Mouse (Mus musculus): ENCODE measurements at regions not wholly inside any gene's neighbourhood (a gene's known extent, or its start where the extent isn't known, plus 50 kb on each side); places are given as distances from the start of the nearest gene placed in this dataset.

GRCm38 (mm10) chr14:46277832-46278611 lies 101.2 kb upstream of the Gm15217 start:
- ATAC-seq (ENCODE audit: low FRiP score) (no peak), DNase-seq (ENCODE audit: low spot score) (no peak)
- H3K9me3 ChIP-seq (ENCODE audit: control insufficient read depth, low read length) = no peaks in the 10 kb centered on the region
- no peak overlapping the region for H3K9ac ChIP-seq
- H3K27me3 ChIP-seq (ENCODE audit: control insufficient read depth, insufficient read depth, low read length) = no peaks in the 10 kb centered on the region
- no peak overlapping the region for H3K4me3 ChIP-seq (replicated peaks; ENCODE audit: low read length)
- no peak overlapping the region for H3K4me2 ChIP-seq (replicated peaks)
- H3K27ac ChIP-seq = no peak overlapping the region
- H3K36me3 ChIP-seq (replicated peaks; ENCODE audit: control insufficient read depth, insufficient read depth) = no peaks in the 10 kb centered on the region
- H3K4me1 ChIP-seq (replicated peaks; ENCODE audit: control insufficient read depth, insufficient read depth, low read length) = no peaks in the 10 kb centered on the region
- WGBS = 92% methylated on average over 9 of the region's 9 CpGs

- DNase-seq (ENCODE audit: low spot score) (no peak), ATAC-seq (ENCODE audit: low FRiP score) (no peak)
- Histone ChIP-seq H3K4me3 (replicated peaks; ENCODE audit: low read length) (no peak overlapping the region), H3K36me3 (replicated peaks; ENCODE audit: control insufficient read depth, insufficient read depth) (no peaks in the 10 kb centered on the region), H3K4me2 (replicated peaks) (no peak overlapping the region), H3K9me3 (ENCODE audit: control insufficient read depth, low read length) (no peaks in the 10 kb centered on the region), H3K4me1 (replicated peaks; ENCODE audit: control insufficient read depth, insufficient read depth, low read length) (no peaks in the 10 kb centered on the region), H3K27ac (no peak overlapping the region), H3K27me3 (ENCODE audit: control insufficient read depth, insufficient read depth, low read length) (no peaks in the 10 kb centered on the region), H3K9ac (no peak overlapping the region)
- 59% methylated on average over 2 of the region's 2 CpGs for WGBS
Observed at GRCm38 (mm10) chr14:46292398-46292797, 86.8 kb upstream of the Gm15217 start.

GRCm38 (mm10) chr14:46296275-46296674 lies 82.9 kb upstream of the Gm15217 start:
- ATAC-seq (ENCODE audit: low FRiP score) (no peak), DNase-seq (ENCODE audit: low spot score) (no peak)
- no peak overlapping the region for H3K9ac ChIP-seq
- H3K27ac ChIP-seq = no peak overlapping the region
- H3K4me2 ChIP-seq (replicated peaks) = no peak overlapping the region
- H3K4me1 ChIP-seq (replicated peaks; ENCODE audit: control insufficient read depth, insufficient read depth, low read length) = no peaks in the 10 kb centered on the region
- no peaks in the 10 kb centered on the region for H3K36me3 ChIP-seq (replicated peaks; ENCODE audit: control insufficient read depth, insufficient read depth)
- H3K27me3 ChIP-seq (ENCODE audit: control insufficient read depth, insufficient read depth, low read length) = no peaks in the 10 kb centered on the region
- no peaks in the 10 kb centered on the region for H3K9me3 ChIP-seq (ENCODE audit: control insufficient read depth, low read length)
- no peak overlapping the region for H3K4me3 ChIP-seq (replicated peaks; ENCODE audit: low read length)

GRCm38 (mm10) chr14:46300546-46300945 lies 78.7 kb upstream of the Gm15217 start:
- 82% methylated on average over 1 of the region's 1 CpGs for WGBS

GRCm38 (mm10) chr14:46302601-46303000 lies 76.6 kb upstream of the Gm15217 start:
- no peaks in the 10 kb centered on the region for H3K27me3 ChIP-seq (ENCODE audit: control insufficient read depth, insufficient read depth, low read length)
- H3K27ac ChIP-seq = no peak overlapping the region
- no peak overlapping the region for H3K9ac ChIP-seq
- DNase-seq (ENCODE audit: low spot score) = no peak
- 89% methylated on average over 2 of the region's 2 CpGs for WGBS
- H3K36me3 ChIP-seq (replicated peaks; ENCODE audit: control insufficient read depth, insufficient read depth) = no peaks in the 10 kb centered on the region
- no peaks in the 10 kb centered on the region for H3K4me1 ChIP-seq (replicated peaks; ENCODE audit: control insufficient read depth, insufficient read depth, low read length)
- no peak overlapping the region for H3K4me2 ChIP-seq (replicated peaks)
- no peaks in the 10 kb centered on the region for H3K9me3 ChIP-seq (ENCODE audit: control insufficient read depth, low read length)
- no peak overlapping the region for H3K4me3 ChIP-seq (replicated peaks; ENCODE audit: low read length)
- no peak for ATAC-seq (ENCODE audit: low FRiP score)

More at GRCm38 (mm10) chr14:46300546-46300945, 78.7 kb upstream of the Gm15217 start:
- H3K4me3 ChIP-seq (replicated peaks; ENCODE audit: low read length) = no peak overlapping the region
- H3K27ac ChIP-seq = no peak overlapping the region
- H3K27me3 ChIP-seq (ENCODE audit: control insufficient read depth, insufficient read depth, low read length) = no peaks in the 10 kb centered on the region
- DNase-seq (ENCODE audit: low spot score) (no peak), ATAC-seq (ENCODE audit: low FRiP score) (no peak)
- H3K4me1 ChIP-seq (replicated peaks; ENCODE audit: control insufficient read depth, insufficient read depth, low read length) = no peaks in the 10 kb centered on the region
- H3K9me3 ChIP-seq (ENCODE audit: control insufficient read depth, low read length) = no peaks in the 10 kb centered on the region
- H3K4me2 ChIP-seq (replicated peaks) = no peak overlapping the region
- no peak overlapping the region for H3K9ac ChIP-seq
- no peaks in the 10 kb centered on the region for H3K36me3 ChIP-seq (replicated peaks; ENCODE audit: control insufficient read depth, insufficient read depth)

GRCm38 (mm10) chr14:46305267-46305666 lies 73.9 kb upstream of the Gm15217 start:
- Histone ChIP-seq H3K4me2 (replicated peaks) (no peak overlapping the region), H3K27me3 (ENCODE audit: control insufficient read depth, insufficient read depth, low read length) (no peaks in the 10 kb centered on the region), H3K4me3 (replicated peaks; ENCODE audit: low read length) (no peak overlapping the region), H3K9me3 (ENCODE audit: control insufficient read depth, low read length) (no peaks in the 10 kb centered on the region), H3K36me3 (replicated peaks; ENCODE audit: control insufficient read depth, insufficient read depth) (no peaks in the 10 kb centered on the region), H3K27ac (no peak overlapping the region), H3K4me1 (replicated peaks; ENCODE audit: control insufficient read depth, insufficient read depth, low read length) (no peaks in the 10 kb centered on the region), H3K9ac (no peak overlapping the region)
- whole genome bisulfite sequencing = 75% methylated on average over 4 of the region's 4 CpGs
- DNase-seq (ENCODE audit: low spot score) (no peak), ATAC-seq (ENCODE audit: low FRiP score) (no peak)

- Histone ChIP-seq H3K27ac (no peak overlapping the region), H3K4me2 (replicated peaks) (no peak overlapping the region), H3K4me3 (replicated peaks; ENCODE audit: low read length) (no peak overlapping the region), H3K9me3 (ENCODE audit: control insufficient read depth, low read length) (no peaks in the 10 kb centered on the region), H3K36me3 (replicated peaks; ENCODE audit: control insufficient read depth, insufficient read depth) (no peaks in the 10 kb centered on the region), H3K27me3 (ENCODE audit: control insufficient read depth, insufficient read depth, low read length) (no peaks in the 10 kb centered on the region), H3K4me1 (replicated peaks; ENCODE audit: control insufficient read depth, insufficient read depth, low read length) (no peaks in the 10 kb centered on the region), H3K9ac (no peak overlapping the region)
- DNase-seq (ENCODE audit: low spot score) (no peak), ATAC-seq (ENCODE audit: low FRiP score) (no peak)
- WGBS = 79% methylated on average over 4 of the region's 4 CpGs
Observed at GRCm38 (mm10) chr14:46313064-46313463, 66.2 kb upstream of the Gm15217 start.

GRCm38 (mm10) chr14:46316521-46316920 lies 62.7 kb upstream of the Gm15217 start:
- H3K4me2 ChIP-seq (replicated peaks) = no peak overlapping the region
- 93% methylated on average over 5 of the region's 5 CpGs for WGBS
- H3K9ac ChIP-seq = no peak overlapping the region
- no peak for ATAC-seq (ENCODE audit: low FRiP score)
- no peaks in the 10 kb centered on the region for H3K9me3 ChIP-seq (ENCODE audit: control insufficient read depth, low read length)
- H3K27me3 ChIP-seq (ENCODE audit: control insufficient read depth, insufficient read depth, low read length) = no peaks in the 10 kb centered on the region
- no peak for DNase-seq (ENCODE audit: low spot score)
- H3K4me3 ChIP-seq (replicated peaks; ENCODE audit: low read length) = no peak overlapping the region
- H3K4me1 ChIP-seq (replicated peaks; ENCODE audit: control insufficient read depth, insufficient read depth, low read length) = no peaks in the 10 kb centered on the region
- no peak overlapping the region for H3K27ac ChIP-seq
- H3K36me3 ChIP-seq (replicated peaks; ENCODE audit: control insufficient read depth, insufficient read depth) = no peaks in the 10 kb centered on the region

- Histone ChIP-seq H3K36me3 (replicated peaks; ENCODE audit: control insufficient read depth, insufficient read depth) (no peaks in the 10 kb centered on the region), H3K27me3 (ENCODE audit: control insufficient read depth, insufficient read depth, low read length) (no peaks in the 10 kb centered on the region), H3K4me2 (replicated peaks) (no peak overlapping the region), H3K9me3 (ENCODE audit: control insufficient read depth, low read length) (no peaks in the 10 kb centered on the region), H3K4me1 (replicated peaks; ENCODE audit: control insufficient read depth, insufficient read depth, low read length) (no peaks in the 10 kb centered on the region), H3K4me3 (replicated peaks; ENCODE audit: low read length) (no peak overlapping the region), H3K9ac (no peak overlapping the region), H3K27ac (no peak overlapping the region)
- DNase-seq (ENCODE audit: low spot score) = no peak
- WGBS = 57% methylated on average over 16 of the region's 16 CpGs
- ATAC-seq (ENCODE audit: low FRiP score) = no peak
Observed at GRCm38 (mm10) chr14:46317406-46318045, 61.7 kb upstream of the Gm15217 start.
